Mouse (Mus musculus) ES-Bruce4 (cell line): ENCODE results near the gene Numb.

Experiments
- CTCF ChIP-seq: IDR thresholded peaks from one replicate; pipeline ENCODE4 v1.8.1; 2011; ENCODE audit warnings: low read depth, low read length
- POLR2A ChIP-seq: IDR thresholded peaks from one replicate; pipeline ENCODE4 v1.8.1; 2011; ENCODE audit warnings: low read length; ENCODE audit not compliant: insufficient read depth

GRCm38 (mm10) chr12:83781204-83781603, 140.5 kb downstream of the Numb start:
- TF ChIP-seq CTCF (no peak), POLR2A (no peak)
